Mouse (Mus musculus) limb, embryonic 15.5 days (tissue): ENCODE results near the gene Mcam. TPM values are rescaled to one million over a fixed set of nuclear protein-coding genes. Genes with fewer than 3 reads are reported as not detected.

ENCODE experiments used
- ATAC-seq: fragments of 200-750 bp; cut with Nextera tagmentation; 2 replicates; pipeline ENCODE4 v1.8.0; 2017; ENCODE audit warnings: low read depth, moderate TSS enrichment; ENCODE audit not compliant: insufficient number of reproducible peaks, low FRiP score, low TSS enrichment
- H3K27ac ChIP-seq: fragments of 300-500 bp; sonication (generic); 2 replicates; pipeline ENCODE4 v1.5.1; 2015; ENCODE audit warnings: moderate library complexity, mild to moderate bottlenecking, inconsistent platforms
- H3K27me3 ChIP-seq: fragments of 300-500 bp; sonication (generic); 2 replicates; pipeline ENCODE4 v1.6.1; 2015; ENCODE audit warnings: inconsistent platforms
- H3K36me3 ChIP-seq: fragments of 300-500 bp; sonication (generic); 2 replicates; pipeline ENCODE4 v1.6.1; 2015; ENCODE audit warnings: inconsistent platforms
- H3K4me1 ChIP-seq: fragments of 300-500 bp; sonication (generic); 2 replicates; pipeline ENCODE4 v1.6.1; 2015; ENCODE audit warnings: inconsistent platforms
- H3K4me2 ChIP-seq: fragments of 300-500 bp; sonication (generic); 2 replicates; pipeline ENCODE4 v1.6.1; 2015; ENCODE audit warnings: mild to moderate bottlenecking, inconsistent platforms
- H3K4me3 ChIP-seq: fragments of 300-500 bp; sonication (generic); 2 replicates; pipeline ENCODE4 v1.5.1; 2015; ENCODE audit warnings: mild to moderate bottlenecking, inconsistent platforms
- H3K9ac ChIP-seq: fragments of 300-500 bp; sonication (generic); 2 replicates; pipeline ENCODE4 v1.6.1; 2015; ENCODE audit warnings: inconsistent platforms
- H3K9me3 ChIP-seq: fragments of 300-500 bp; sonication (generic); 2 replicates; pipeline ENCODE4 v1.6.1; 2016; ENCODE audit warnings: inconsistent platforms
- WGBS: fragments of 180-500 bp; shearing (Covaris S2); methylation state at CpG from one replicate; pipeline ENCODE4 v1.1.7; 2015; 5-methylcytosine and 5-hydroxymethylcytosine counted together
- polyA plus RNA-seq: library from polyadenylated mRNA; unstranded; fragments of >200 nt; fragmentation: Nextera tagmentation; extraction: Ambion mirVana; gene quantifications from 2 replicates; pipeline ENCODE4 v1.2.1, GENCODE M21; 2015

Gene Mcam
- polyA plus RNA-seq, 1 experiment from 2014 or later: 41.5 TPM

DNA sequence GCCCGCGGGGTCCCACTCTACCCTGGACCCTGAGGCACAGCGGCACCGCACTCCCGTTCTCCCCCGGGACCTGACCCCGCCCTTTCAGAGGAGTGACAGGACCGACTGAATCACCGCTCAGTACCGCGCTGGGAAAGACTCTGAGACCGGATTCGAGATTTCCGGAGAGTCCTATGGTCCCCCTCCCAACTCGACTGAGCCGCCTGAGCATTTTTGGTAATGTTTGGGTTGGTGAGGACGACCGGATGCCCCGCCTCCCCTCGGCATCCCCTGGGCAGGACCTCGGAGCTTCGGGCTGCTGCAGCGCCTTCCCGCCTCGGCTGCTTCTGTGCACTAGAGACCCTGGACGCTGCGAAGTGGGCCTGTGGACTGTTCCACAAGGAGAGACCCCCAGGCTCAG, 4.2 kb upstream of the Mcam start:
- H3K27ac ChIP-seq: peak overlapping the region; percentile 73
- H3K4me2 ChIP-seq: peak overlapping the region; percentile 52
- H3K4me1 ChIP-seq: peaks cover 57% of the 10 kb centered on the region
- H3K9ac ChIP-seq: no peak overlapping the region; the same call in 1 of the 2 replicates
- peak overlapping the region; percentile 29 for H3K4me3 ChIP-seq
- WGBS: 1% methylated on average over 27 of the region's 27 CpGs
- H3K36me3 ChIP-seq: no peaks in the 10 kb centered on the region
- no peaks in the 10 kb centered on the region for H3K9me3 ChIP-seq
- peaks cover 10% of the 10 kb centered on the region; the same call in 1 of the 2 replicates for H3K27me3 ChIP-seq
- ATAC-seq: 0 out of 2 replicates have a peak, but pooled peaks have one; percentile 22

DNA sequence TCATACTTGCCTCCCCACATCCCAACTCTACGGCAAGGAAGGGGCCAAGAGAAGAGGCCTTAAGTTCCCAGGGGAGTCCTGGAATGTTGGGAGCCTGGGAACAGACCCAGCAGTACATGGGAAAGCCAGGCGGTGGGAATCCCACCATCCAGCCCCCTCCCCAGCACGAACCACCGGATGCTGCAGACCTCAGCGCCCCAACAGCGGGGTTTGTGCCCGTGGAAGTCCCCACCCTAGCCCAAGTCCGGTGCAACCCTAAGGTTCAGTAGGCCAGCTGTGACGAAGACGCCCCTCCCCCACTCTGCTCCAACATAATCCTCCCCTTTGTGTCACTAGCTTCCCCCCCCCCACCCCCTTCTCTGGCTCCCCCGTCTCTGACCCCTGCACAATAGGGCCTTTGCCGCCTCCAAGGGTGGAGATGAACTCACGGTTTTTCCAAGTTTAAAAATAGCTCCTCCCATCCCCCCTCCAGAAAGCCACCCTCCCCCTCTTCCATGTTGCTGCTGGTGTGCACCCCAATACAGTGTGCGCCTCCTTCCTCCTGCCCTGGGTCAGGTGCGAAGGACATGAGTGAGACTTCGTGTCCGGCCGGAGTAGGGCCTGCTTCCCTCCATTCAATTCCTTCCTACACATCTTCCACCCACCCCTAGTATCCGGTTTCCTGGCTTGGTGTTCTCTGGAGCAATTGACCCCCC, 3.5 kb upstream of the Mcam start:
- H3K27ac ChIP-seq: peak overlapping the region; percentile 62
- H3K4me3 ChIP-seq: peak overlapping the region; percentile 29
- no peaks in the 10 kb centered on the region for H3K36me3 ChIP-seq
- no peaks in the 10 kb centered on the region for H3K9me3 ChIP-seq
- peak; percentile 21; the same call in 1 of the 2 replicates for ATAC-seq
- peaks cover 58% of the 10 kb centered on the region for H3K4me1 ChIP-seq
- WGBS: 28% methylated on average over 19 of the region's 19 CpGs
- no peak overlapping the region for H3K9ac ChIP-seq
- H3K27me3 ChIP-seq: peaks cover 10% of the 10 kb centered on the region; the same call in 1 of the 2 replicates
- peak overlapping the region; percentile 52 for H3K4me2 ChIP-seq

DNA sequence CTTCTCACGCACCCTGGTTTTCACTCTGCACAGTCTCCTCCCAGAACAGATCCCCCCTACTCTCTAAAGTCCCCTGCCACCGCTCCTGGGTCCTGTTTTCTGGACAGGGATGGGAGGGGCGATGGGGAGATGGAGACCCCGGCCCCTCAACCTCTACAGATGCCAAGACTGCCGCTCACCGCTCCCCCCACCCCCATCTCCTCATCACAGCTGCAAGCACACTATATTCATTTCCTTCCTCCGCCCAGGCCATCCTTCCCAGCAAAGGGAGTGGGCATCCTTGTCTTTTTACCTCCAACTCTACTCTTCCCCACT, 3.0 kb upstream of the Mcam start:
- no peak for ATAC-seq
- Histone ChIP-seq H3K36me3 (no peaks in the 10 kb centered on the region), H3K4me3 (no peak overlapping the region), H3K27ac (peak overlapping the region; percentile 62; the same call in 1 of the 2 replicates), H3K27me3 (peaks cover 10% of the 10 kb centered on the region; the same call in 1 of the 2 replicates), H3K9me3 (no peaks in the 10 kb centered on the region), H3K4me1 (peaks cover 60% of the 10 kb centered on the region), H3K4me2 (0 out of 2 replicates have a peak overlapping the region, but pooled peaks have one; percentile 52), H3K9ac (no peak overlapping the region)
- 51% methylated on average over 7 of the region's 7 CpGs for WGBS

DNA sequence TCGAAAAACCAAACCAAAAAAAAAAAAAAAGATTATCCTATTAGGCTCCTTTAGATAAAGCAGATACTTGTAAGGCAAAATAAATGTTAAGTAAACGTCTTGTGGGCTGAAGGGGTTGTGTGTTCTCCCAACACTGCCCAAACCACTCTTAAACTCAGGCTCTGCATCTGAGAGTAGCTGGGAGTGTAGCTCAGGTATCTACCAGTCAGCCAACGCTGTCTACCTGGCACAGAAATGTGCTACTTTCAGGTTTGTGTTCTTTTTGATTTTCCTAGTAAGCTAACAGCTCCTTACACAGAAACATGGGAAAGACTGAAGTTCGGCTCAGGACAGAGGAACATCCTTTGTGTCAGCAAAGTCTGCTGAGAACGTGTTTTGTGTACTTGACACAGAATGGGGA, 2.1 kb upstream of the Mcam start:
- Histone ChIP-seq H3K4me1 (peaks cover 59% of the 10 kb centered on the region), H3K9me3 (no peaks in the 10 kb centered on the region), H3K27ac (peak overlapping the region; percentile 11; the same call in 1 of the 2 replicates), H3K4me3 (no peak overlapping the region), H3K4me2 (no peak overlapping the region), H3K9ac (no peak overlapping the region), H3K36me3 (peaks cover 6% of the 10 kb centered on the region; the same call in 1 of the 2 replicates), H3K27me3 (peaks cover 10% of the 10 kb centered on the region; the same call in 1 of the 2 replicates)
- no peak for ATAC-seq
- 70% methylated on average over 5 of the region's 5 CpGs for WGBS

- H3K4me1 ChIP-seq: peaks cover 57% of the 10 kb centered on the region
- peak overlapping the region; percentile 50 for H3K27ac ChIP-seq
- peak overlapping the region; percentile 87; the same call in 1 of the 2 replicates for H3K4me2 ChIP-seq
- WGBS: 16% methylated on average over 2 of the region's 2 CpGs
- no peaks in the 10 kb centered on the region for H3K9me3 ChIP-seq
- H3K4me3 ChIP-seq: peak overlapping the region; percentile 64; the same call in 1 of the 2 replicates
- peaks cover 14% of the 10 kb centered on the region; the same call in 1 of the 2 replicates for H3K36me3 ChIP-seq
- peaks cover 10% of the 10 kb centered on the region; the same call in 1 of the 2 replicates for H3K27me3 ChIP-seq
- ATAC-seq: no peak
- H3K9ac ChIP-seq: no peak overlapping the region
Observed at GRCm38 (mm10) chr9:44133287-44133686, 982 bp upstream of the Mcam start.

DNA sequence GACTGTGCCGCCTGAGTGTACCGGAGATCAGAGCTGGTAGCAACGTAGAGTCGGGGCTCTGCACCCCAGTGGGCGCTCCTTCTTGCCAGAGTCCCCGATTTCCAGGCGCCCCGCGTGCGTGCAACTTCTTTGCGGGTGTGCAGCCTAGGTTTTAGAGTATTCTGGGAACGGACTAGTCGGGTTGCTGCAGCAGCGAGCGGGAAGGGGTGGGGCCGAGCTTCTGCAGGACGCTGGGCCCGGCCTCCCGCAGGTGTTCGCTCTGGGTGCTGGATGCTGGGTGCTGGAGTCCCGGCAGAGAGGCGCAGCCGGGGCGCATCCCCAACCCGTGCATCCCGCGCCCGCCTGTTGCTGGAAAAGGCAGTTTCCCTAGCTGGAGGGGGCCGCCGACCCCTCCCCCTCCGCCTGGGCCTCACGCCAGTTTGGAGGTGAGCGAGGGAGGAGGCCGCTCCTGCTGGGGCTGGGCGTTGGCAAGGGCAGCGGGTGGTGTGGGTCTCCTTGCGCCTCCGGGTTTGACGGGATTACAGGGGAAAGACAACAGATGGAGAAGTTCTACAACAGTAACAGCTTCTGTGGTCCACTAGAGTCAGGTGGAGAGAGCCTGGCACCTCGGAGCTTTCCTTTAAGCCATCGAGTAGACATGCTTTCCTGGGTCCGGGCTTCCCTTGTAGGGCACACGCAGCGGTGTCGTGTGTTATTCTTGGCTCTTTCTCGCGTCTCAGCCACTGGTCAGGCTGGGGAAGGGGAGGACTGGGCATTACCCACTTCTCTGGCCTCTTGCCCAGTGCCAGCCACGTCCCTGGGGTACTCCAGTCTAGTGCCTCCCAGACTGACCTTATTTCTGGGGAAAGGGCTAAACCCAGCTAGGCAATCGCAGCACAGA, 822 bp downstream of the Mcam start:
- H3K36me3 ChIP-seq: peaks cover 32% of the 10 kb centered on the region
- WGBS: 1% methylated on average over 47 of the region's 49 CpGs
- peak overlapping the region; percentile 86 for H3K27ac ChIP-seq
- peak overlapping the region; percentile 64 for H3K4me3 ChIP-seq
- peak overlapping the region; percentile 54 for H3K9ac ChIP-seq
- H3K9me3 ChIP-seq: no peaks in the 10 kb centered on the region
- peak overlapping the region; percentile 87 for H3K4me2 ChIP-seq
- no peak for ATAC-seq
- peaks cover 10% of the 10 kb centered on the region; the same call in 1 of the 2 replicates for H3K27me3 ChIP-seq
- H3K4me1 ChIP-seq: peaks cover 51% of the 10 kb centered on the region

GRCm38 (mm10) chr9:44135731-44136411, 1.6 kb downstream of the Mcam start:
- peak overlapping the region; percentile 87 for H3K4me2 ChIP-seq
- peak; percentile 35; the same call in 1 of the 2 replicates for ATAC-seq

GRCm38 (mm10) chr9:44137846-44138245, 3.6 kb downstream of the Mcam start:
- no peaks in the 10 kb centered on the region for H3K9me3 ChIP-seq
- no peak overlapping the region for H3K9ac ChIP-seq
- WGBS: 64% methylated on average over 4 of the region's 4 CpGs
- H3K4me1 ChIP-seq: peaks cover 39% of the 10 kb centered on the region
- H3K36me3 ChIP-seq: peaks cover 54% of the 10 kb centered on the region
- ATAC-seq: no peak
- H3K27ac ChIP-seq: no peak overlapping the region
- no peak overlapping the region for H3K4me3 ChIP-seq
- H3K27me3 ChIP-seq: peaks cover 3% of the 10 kb centered on the region; the same call in 1 of the 2 replicates
- H3K4me2 ChIP-seq: no peak overlapping the region

More at GRCm38 (mm10) chr9:44135731-44136411, 1.6 kb downstream of the Mcam start:
- WGBS: 40% methylated on average over 7 of the region's 7 CpGs
- Histone ChIP-seq H3K9ac (no peak overlapping the region), H3K27me3 (peaks cover 10% of the 10 kb centered on the region; the same call in 1 of the 2 replicates), H3K9me3 (no peaks in the 10 kb centered on the region), H3K4me3 (peak overlapping the region; percentile 64), H3K27ac (peak overlapping the region; percentile 86), H3K4me1 (peaks cover 43% of the 10 kb centered on the region), H3K36me3 (peaks cover 40% of the 10 kb centered on the region)

GRCm38 (mm10) chr9:44141951-44142350, 7.7 kb downstream of the Mcam start:
- H3K4me3 ChIP-seq: no peak overlapping the region
- ATAC-seq: no peak
- no peaks in the 10 kb centered on the region for H3K27me3 ChIP-seq
- H3K4me1 ChIP-seq: no peaks in the 10 kb centered on the region
- H3K9ac ChIP-seq: no peak overlapping the region
- H3K9me3 ChIP-seq: no peaks in the 10 kb centered on the region
- peaks cover 72% of the 10 kb centered on the region for H3K36me3 ChIP-seq
- H3K4me2 ChIP-seq: no peak overlapping the region
- no peak overlapping the region for H3K27ac ChIP-seq
- WGBS: 54% methylated on average over 5 of the region's 5 CpGs

DNA sequence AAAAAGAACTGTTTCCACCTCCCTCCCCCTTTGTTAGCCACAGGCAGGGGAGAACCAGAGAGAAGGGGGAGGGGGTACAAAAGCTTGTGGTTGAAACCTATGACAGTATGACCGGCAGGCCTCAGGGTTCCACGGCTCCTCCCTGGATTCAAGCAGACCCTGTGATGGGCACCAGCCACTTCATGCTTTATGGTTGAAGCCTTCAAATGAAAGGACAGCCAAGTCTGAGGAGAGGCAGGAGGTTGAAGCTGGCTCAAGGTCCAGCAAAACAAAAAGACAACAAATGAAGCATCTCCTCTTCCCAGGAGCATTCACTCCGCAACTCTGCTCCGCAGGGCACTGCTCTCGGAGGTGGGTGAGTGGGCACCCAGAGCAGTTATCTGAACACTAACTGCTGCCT, 9.2 kb downstream of the Mcam start:
- Histone ChIP-seq H3K36me3 (peaks cover 62% of the 10 kb centered on the region), H3K27me3 (no peaks in the 10 kb centered on the region), H3K9ac (no peak overlapping the region), H3K9me3 (no peaks in the 10 kb centered on the region), H3K4me2 (no peak overlapping the region), H3K4me1 (no peaks in the 10 kb centered on the region), H3K4me3 (no peak overlapping the region), H3K27ac (no peak overlapping the region)
- no peak for ATAC-seq
- WGBS: 91% methylated on average over 5 of the region's 5 CpGs

- H3K4me2 ChIP-seq: no peak overlapping the region
- no peak for ATAC-seq
- no peak overlapping the region for H3K9ac ChIP-seq
- H3K27me3 ChIP-seq: no peaks in the 10 kb centered on the region
- H3K27ac ChIP-seq: no peak overlapping the region
- no peaks in the 10 kb centered on the region for H3K9me3 ChIP-seq
- peaks cover 56% of the 10 kb centered on the region for H3K36me3 ChIP-seq
- 42% methylated on average over 7 of the region's 8 CpGs for WGBS
- H3K4me1 ChIP-seq: no peaks in the 10 kb centered on the region
- no peak overlapping the region for H3K4me3 ChIP-seq
Observed at GRCm38 (mm10) chr9:44144023-44144717, 9.9 kb downstream of the Mcam start.
